Mouse (Mus musculus) G1E (cell line): ENCODE results near the gene Spata5.

Experiments used
- CTCF ChIP-seq: IDR thresholded peaks from 2 replicates; pipeline ENCODE4 v1.5.1; 2012; ENCODE audit warnings: low read depth, low read length, inconsistent platforms, mixed read lengths
- TAL1 ChIP-seq: conservative IDR thresholded peaks from 2 replicates; pipeline ENCODE4 v1.6.1; 2012; ENCODE audit warnings: low read depth, low read length, inconsistent platforms, mixed read lengths

GRCm38 (mm10) chr3:37396930-37397608, 22.6 kb upstream of the Spata5 start:
- TF ChIP-seq CTCF: no peak
- TF ChIP-seq TAL1: no peak
